Mouse (Mus musculus) C2C12 (cell line): ENCODE measurements at regions not wholly inside any gene's neighbourhood (a gene's known extent, or its start where the extent isn't known, plus 50 kb on each side); places are given as distances from the start of the nearest gene placed in this dataset.

Source experiments
- CTCF ChIP-seq: IDR thresholded peaks from one replicate; pipeline ENCODE4 v1.5.1; 2011; ENCODE audit not compliant: control insufficient read depth, insufficient read depth, insufficient read length
- FOSL1 ChIP-seq: IDR thresholded peaks from one replicate; pipeline ENCODE4 v1.8.0; 2011; ENCODE audit warnings: mild to moderate bottlenecking, low read length; ENCODE audit not compliant: poor library complexity, insufficient read depth, severe bottlenecking
- MAX ChIP-seq: IDR thresholded peaks from one replicate; pipeline ENCODE4 v1.6.1; 2011; ENCODE audit warnings: mild to moderate bottlenecking, control low read depth
- MYOD1 ChIP-seq: IDR thresholded peaks from one replicate; pipeline ENCODE4 v1.6.1; 2011; ENCODE audit warnings: low read depth; ENCODE audit not compliant: control insufficient read depth, insufficient read length
- MYOG ChIP-seq: IDR thresholded peaks from one replicate; pipeline ENCODE4 v1.6.1; 2011; ENCODE audit not compliant: control insufficient read depth, insufficient read length; ENCODE audit errors: extremely low read depth
- USF1 ChIP-seq: IDR thresholded peaks from one replicate; pipeline ENCODE4 v1.6.1; 2011; ENCODE audit warnings: low read depth, mild to moderate bottlenecking, control low read depth, moderate library complexity

DNA sequence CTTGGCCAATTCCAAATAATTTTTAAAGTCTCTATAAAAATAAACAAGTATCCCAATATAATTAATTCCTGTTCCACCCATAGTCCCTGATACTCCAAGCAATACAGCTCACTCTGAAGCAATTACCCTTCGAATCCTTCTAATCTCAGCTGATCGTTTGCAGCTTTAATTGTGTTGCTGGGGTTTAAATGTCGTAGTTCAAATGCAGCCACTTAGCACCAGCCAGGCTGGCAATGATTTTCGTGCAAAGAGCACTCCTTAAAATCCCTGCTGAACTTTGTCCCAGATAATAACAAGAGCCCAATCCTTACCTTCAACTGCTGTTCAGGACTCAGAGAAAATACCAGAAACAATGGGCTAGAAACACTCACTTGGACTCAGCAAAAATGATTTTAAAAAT, 974.8 kb upstream of the A1bg start:
- no peak for TF ChIP-seq CTCF
- TF ChIP-seq USF1, result no peak
- TF ChIP-seq MYOG, result no peak
- no peak for TF ChIP-seq MYOD1
- TF ChIP-seq MAX, result no peak
- TF ChIP-seq FOSL1, result no peak
